Comparison of ENCODE assay signal across 20 mouse cellular contexts in the genomic region with DNA sequence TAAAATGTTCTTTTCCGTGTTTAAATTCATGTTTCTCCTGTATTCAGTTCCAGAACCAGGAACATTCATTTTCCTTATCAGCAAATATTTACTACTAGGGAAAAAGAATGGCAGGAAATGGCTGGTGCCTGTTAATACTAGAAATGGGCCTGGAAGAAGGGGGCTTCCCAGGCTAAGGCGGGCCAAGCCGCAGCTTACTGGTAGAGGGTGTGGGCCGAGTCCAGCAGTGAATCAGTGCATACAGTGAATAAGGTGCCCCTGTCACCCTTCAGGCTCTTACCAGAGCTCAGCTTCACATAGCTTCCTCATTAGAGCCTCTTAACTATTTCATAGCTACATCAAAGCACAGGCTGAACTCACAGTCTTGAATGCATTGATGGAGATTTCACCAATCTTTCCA.
"Had no signal": no experiment of that assay in that cellular context is flagged by ENCODE, and none has a peak within 500 bp of the region (broad histone marks: within the 10 kb centered on the region; RNA-seq: fewer than 3 reads in every experiment).

No protein-coding gene starts in this region.

- H3K4me1 ChIP-seq: liver, embryonic 13.5 days; liver, embryonic 15.5 days; midbrain, embryonic 10.5 days; midbrain, embryonic 12.5 days; neural tube, embryonic 13.5 days; neural tube, embryonic 15.5 days had no signal

- ATAC-seq: liver, postnatal 0 days; midbrain, embryonic 16.5 days had no signal

- H3K4me2 ChIP-seq: liver, embryonic 11.5 days; liver, embryonic 13.5 days; liver, embryonic 15.5 days; lung, embryonic 14.5 days; midbrain, embryonic 12.5 days; neural tube, embryonic 13.5 days; neural tube, embryonic 15.5 days had no signal

- H3K9me3 ChIP-seq: liver, embryonic 13.5 days; liver, embryonic 15.5 days; midbrain, embryonic 10.5 days; midbrain, embryonic 12.5 days; neural tube, embryonic 13.5 days; neural tube, embryonic 15.5 days had no signal

- H3K27me3 ChIP-seq: liver, embryonic 13.5 days; liver, embryonic 15.5 days; midbrain, embryonic 12.5 days; neural tube, embryonic 13.5 days; neural tube, embryonic 15.5 days had no signal

- DNase-seq: liver, embryonic 13.5 days; liver, postnatal 0 days; lung, embryonic 14.5 days; midbrain, embryonic 14.5 days; retina, postnatal 1 day; right cerebral cortex, adult 18-20 months; right cerebral cortex, postnatal 25 days; right cerebral cortex, postnatal 4 days; spleen, adult 18-20 months; thymus, adult 18-20 months; thymus, postnatal 14 days; thymus, postnatal 36 days had no signal

- H3K9ac ChIP-seq: liver, embryonic 13.5 days; liver, embryonic 15.5 days; liver, postnatal 0 days; lung, embryonic 14.5 days; midbrain, embryonic 12.5 days; neural tube, embryonic 13.5 days; neural tube, embryonic 15.5 days had no signal

- H3K4me3 ChIP-seq: liver, embryonic 13.5 days; liver, embryonic 15.5 days; midbrain, embryonic 10.5 days; midbrain, embryonic 12.5 days; myocyte; neural tube, embryonic 13.5 days; neural tube, embryonic 15.5 days had no signal

- H3K27ac ChIP-seq: liver, embryonic 13.5 days; liver, embryonic 15.5 days; midbrain, embryonic 10.5 days; midbrain, embryonic 12.5 days; neural tube, embryonic 13.5 days; neural tube, embryonic 15.5 days had no signal
